Mouse (Mus musculus): Measurements from ENCODE around the gene Zfp526. TPM values are rescaled to one million over a fixed set of nuclear protein-coding genes. Genes with fewer than 3 reads are reported as not detected.

Gene Zfp526
- total RNA-seq, 2 experiments from 2014 or later: 8.0 to 9.1 TPM

GRCm38 (mm10) chr7:25274996-25275395 lies 53.8 kb downstream of the Zfp526 start:
- intact Hi-C loops (cut with DNase I): no loop called here
- no peak for DNase-seq (ENCODE audit: low spot score)

DNA sequence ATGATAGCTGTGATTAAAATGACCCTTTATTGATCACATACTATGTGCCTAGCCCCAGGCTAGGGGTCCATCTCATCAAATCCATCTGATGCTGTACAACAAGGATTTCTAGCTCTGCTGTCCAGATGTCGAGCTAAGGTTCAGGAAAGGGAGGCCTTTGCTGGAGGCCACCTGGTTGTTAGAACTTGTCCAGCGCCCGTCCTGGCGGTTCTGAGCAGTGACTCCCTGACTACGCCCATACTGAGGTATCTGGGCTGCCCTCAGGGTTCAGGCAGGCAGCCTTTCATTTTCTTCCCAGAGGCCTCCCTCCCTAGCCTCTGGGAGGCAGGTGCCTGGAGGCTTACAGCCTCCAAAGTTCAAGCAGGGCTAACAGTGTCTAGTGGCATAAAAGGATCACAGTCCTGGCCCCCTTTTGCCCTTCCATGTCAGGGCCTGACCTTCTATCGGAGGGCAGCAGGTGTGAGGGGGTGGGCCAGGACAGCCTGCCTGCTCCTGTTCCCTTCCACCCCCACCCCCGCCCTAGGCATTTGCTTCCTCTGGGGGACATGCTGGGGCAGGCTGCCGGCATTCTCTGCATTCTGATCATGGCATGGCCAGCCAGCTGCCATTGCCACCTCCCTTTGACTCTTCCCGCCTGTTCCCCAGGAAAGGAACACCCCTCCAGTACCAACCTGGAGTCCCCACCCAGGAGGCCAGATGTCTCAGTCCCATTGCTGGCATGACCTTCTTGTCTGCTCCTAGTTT lies 54.5 kb downstream of the Zfp526 start:
- DNase-seq (ENCODE audit: low spot score): no peak
- intact Hi-C loops (cut with DNase I): no loop called here

Small RNA genes lying within 50 kb of the gene (microRNA-seq; reads per million reads assigned to microRNA genes)
- not detected for gene Mir7048

Other genes starting within 250 kb of the Zfp526 start
- 100 to 1,000 TPM; 285 to 315 TPM for gene Rabac1, start 248.7 kb upstream of the Zfp526 start, total RNA-seq (2021)
- under 1 TPM; 0.47 to 0.67 TPM for gene Atp1a3, start 215.5 kb upstream of the Zfp526 start, total RNA-seq (2021)
- 1 to 10 TPM; 4.5 to 4.8 TPM for gene Grik5, start 149.1 kb upstream of the Zfp526 start, total RNA-seq (2021)
- 1 to 10 TPM; 9.8 to 9.9 TPM for gene Zfp574, start 148.9 kb upstream of the Zfp526 start, total RNA-seq (2021)
- gene Pou2f2, start 41.7 kb upstream of the Zfp526 start, total RNA-seq (2021): under 1 TPM; 0.60 to 0.61 TPM
- gene Dedd2, start 810 bp upstream of the Zfp526 start, total RNA-seq (2021): 10 to 100 TPM; 13.6 to 20.2 TPM
- 10 to 100 TPM; 62.6 to 64.6 TPM for gene Gsk3a, start 16.4 kb downstream of the Zfp526 start, total RNA-seq (2021)
- 10 to 100 TPM; 19.2 to 29.6 TPM for gene Erf, start 29.3 kb downstream of the Zfp526 start, total RNA-seq (2021)
- gene Cic, start 46.3 kb downstream of the Zfp526 start, total RNA-seq (2021): 10 to 100 TPM; 61.9 to 65.9 TPM
- gene Pafah1b3, start 76.6 kb downstream of the Zfp526 start, total RNA-seq (2021): 1 to 10 TPM; 2.7 to 4.3 TPM
- not detected for gene Prr19, start 80.0 kb downstream of the Zfp526 start, total RNA-seq (2021)
- gene Tmem145, start 84.7 kb downstream of the Zfp526 start, total RNA-seq (2021): not detected
- 10 to 100 TPM; 25.1 to 26.6 TPM for gene Megf8, start 95.7 kb downstream of the Zfp526 start, total RNA-seq (2021)
- gene Cnfn, start 148.3 kb downstream of the Zfp526 start, total RNA-seq (2021): not detected
- 10 to 100 TPM; 40.5 to 41.5 TPM for gene Lipe, start 177.3 kb downstream of the Zfp526 start, total RNA-seq (2021)
- not detected for gene Cxcl17, start 191.5 kb downstream of the Zfp526 start, total RNA-seq (2021)

Data from heart, postnatal 25 days (tissue).